ENCODE assay signal across 27 mouse cellular contexts in genomic region chr6:140561917-140562590, GRCm38 (mm10).
DNase-seq lines count a peak whose midpoint lies in the region; ATAC-seq and TF ChIP-seq lines count a peak whose summit lies in the region.
"Had no signal": no experiment of that assay in that cellular context is flagged by ENCODE, and none has a peak within 500 bp of the region (broad histone marks: within the 10 kb centered on the region; RNA-seq: fewer than 3 reads in every experiment).

No protein-coding gene starts in this region.

- CTCF ChIA-PET in Patski (lab: Charles Lee), result interaction anchor here (1.2 to 2.1 kb wide), 5 partner anchors 9 to 90 kb away, joined by 3 to 10 read pairs (median 5); no protein-coding TSS in a partner anchor

- intact Hi-C loops in left cerebral cortex, postnatal 10 days (cut with DNase I), result no loop called here
- intact Hi-C loops in left cerebral cortex, adult 2 months (cut with DNase I), result no loop called here

- no peak overlapping the region for H3K27ac ChIP-seq in heart, embryonic 10.5 days
- no peak overlapping the region for H3K27ac ChIP-seq in left cerebral cortex, adult 2 months
- H3K27ac ChIP-seq: forebrain, embryonic 13.5 days; hindbrain, embryonic 13.5 days; kidney, postnatal 0 days; limb, embryonic 10.5 days; limb, embryonic 15.5 days; liver, embryonic 13.5 days; macrophage; stomach, embryonic 15.5 days had no signal

- in situ Hi-C loops in Patski (cut with MboI; ENCODE audit: low pct_unique_long_range_greater_than_20kb), result no loop called here

- peak; percentile 27 for ATAC-seq in Patski
- ATAC-seq: forebrain, embryonic 13.5 days; intestine, embryonic 16.5 days had no signal

- peaks cover 10% of the 10 kb centered on the region; the same call in 1 of the 2 replicates for H3K36me3 ChIP-seq in heart, embryonic 10.5 days
- H3K36me3 ChIP-seq: liver, embryonic 13.5 days had no signal

- 84% methylated on average over 9 of the region's 9 CpGs for WGBS in heart, embryonic 10.5 days

- POLR2A ChIA-PET in Patski (lab: Charles Lee), result no interaction called here

- peak; percentile 67 for DNase-seq in heart, adult 11 months
- no peak for DNase-seq in heart, embryonic 10.5 days (ENCODE audit: low spot score)
- peak; percentile 81 for DNase-seq in 3T3-L1 (ENCODE audit: low read depth, low spot score)
- DNase-seq in Patski (ENCODE audit: low read depth, low spot score), result no peak
- DNase-seq in adrenal gland, postnatal 14 days, result peak; percentile 59
- no peak for DNase-seq in left cerebral cortex, postnatal 10 days (ENCODE audit: extremely low spot score in 1 of 2, low spot score in 2 of 2)
- no peak for DNase-seq in left cerebral cortex, adult 2 months (ENCODE audit: extremely low spot score in 1 of 2, low spot score in 2 of 2)
- DNase-seq in right cerebral cortex, postnatal 4 days, result no peak
- DNase-seq: cerebellum, adult 8-10 months; cerebellum, postnatal 25 days; gastrocnemius, postnatal 25 days; heart, adult 18-20 months; heart, postnatal 4 days; kidney, adult 8-10 months; kidney, postnatal 4 days; liver, embryonic 13.5 days; thymus, adult 18-20 months; thymus, postnatal 25 days had no signal

- no peak overlapping the region for H3K4me3 ChIP-seq in heart, embryonic 10.5 days
- no peak overlapping the region for H3K4me3 ChIP-seq in left cerebral cortex, adult 2 months
- H3K4me3 ChIP-seq: forebrain, embryonic 13.5 days; heart, embryonic 12.5 days; hindbrain, embryonic 13.5 days; limb, embryonic 10.5 days; limb, embryonic 15.5 days; liver, embryonic 13.5 days; stomach, embryonic 15.5 days had no signal

- H3K9me3 ChIP-seq in heart, embryonic 10.5 days, result no peaks in the 10 kb centered on the region
- H3K9me3 ChIP-seq: forebrain, embryonic 13.5 days; heart, embryonic 12.5 days; hindbrain, embryonic 13.5 days; limb, embryonic 10.5 days; limb, embryonic 15.5 days; liver, embryonic 13.5 days; stomach, embryonic 15.5 days had no signal

- no peaks in the 10 kb centered on the region for H3K27me3 ChIP-seq in heart, embryonic 10.5 days (ENCODE audit: insufficient read depth, poor library complexity, severe bottlenecking)
- H3K27me3 ChIP-seq in Patski, result no peaks in the 10 kb centered on the region
- H3K27me3 ChIP-seq: forebrain, embryonic 13.5 days; heart, embryonic 12.5 days; hindbrain, embryonic 13.5 days; limb, embryonic 15.5 days; liver, embryonic 13.5 days; stomach, embryonic 15.5 days had no signal

- no peaks in the 10 kb centered on the region for H3K4me1 ChIP-seq in heart, embryonic 10.5 days
- H3K4me1 ChIP-seq: forebrain, embryonic 13.5 days; hindbrain, embryonic 13.5 days; stomach, embryonic 15.5 days had no signal

- TF ChIP-seq CTCF in Patski (IDR thresholded peaks at IDR 0.05), result no peak
- no peak for TF ChIP-seq CTCF in left cerebral cortex, adult 2 months (IDR thresholded peaks at IDR 0.05)

Comparison
In these comparisons a context has a peak if more than half of its experiments do, and no peak if none do; other contexts are left out.
1. DNase-seq: peak in heart, adult 11 months (single experiment), 3T3-L1 (single experiment) and adrenal gland, postnatal 14 days (single experiment); none in heart, embryonic 10.5 days (single experiment), Patski (single experiment), left cerebral cortex, postnatal 10 days (0 of 2), left cerebral cortex, adult 2 months (0 of 2) and right cerebral cortex, postnatal 4 days (single experiment).